Mouse (Mus musculus) left cerebral cortex, adult 2 months (tissue): ENCODE measurements around the gene Stx8. TPM values are rescaled to one million over a fixed set of nuclear protein-coding genes. Genes with fewer than 3 reads are reported as not detected.

ENCODE experiments used
- DNase-seq, 2 experiments: peaks; one replicate each; pipeline ENCODE4 v3.0.0; 2021 to 2022; ENCODE audit warnings: low spot score in 2 of 2, mixed read lengths in 1 of 2; ENCODE audit errors: extremely low spot score in 1 of 2
- H3K27ac ChIP-seq: fragments of 200-600 bp; 2 replicates; pipeline ENCODE4 v1.8.1; 2022
- H3K4me3 ChIP-seq: fragments of 200-600 bp; 2 replicates; pipeline ENCODE4 v1.8.1; 2022
- CTCF ChIP-seq: fragments of 200-600 bp; IDR thresholded peaks from 2 replicates; pipeline ENCODE4 v1.8.1; 2022; ENCODE audit warnings: antibody characterized with exemption, mild to moderate bottlenecking, moderate library complexity
- intact Hi-C: fragments of 180-260 bp; cut with DNase I; formaldehyde crosslinking; loops from one replicate; pipeline ENCODE4 v1.15.1; 2025
- long read RNA-seq, 2 experiments: library from polyadenylated mRNA; stranded (forward); transcript quantifications; one replicate each; pipeline ENCODE4 v2.0.0; 2021; ENCODE audit warnings: borderline mapping rate in 2 of 2
- total RNA-seq, 2 experiments: library from RNA; stranded (reverse); gene quantifications; 2 replicates each; pipeline ENCODE4 v1.2.3; 2021

Stx8 gene
- total RNA-seq, result 10 to 100 TPM; 36.4 to 42.7 TPM
- long read RNA-seq, experiment 1, full-length matches to known transcripts, result 10 of 14 reads
- long read RNA-seq, experiment 1, partial matches to known transcripts, result 1 of 14 reads
- long read RNA-seq, experiment 1, other reads (novel, unspliced or antisense), result 3 of 14 reads
- long read RNA-seq, experiment 2, full-length matches to known transcripts, result 4 of 7 reads
- long read RNA-seq, experiment 2, partial matches to known transcripts, result 1 of 7 reads
- long read RNA-seq, experiment 2, other reads (novel, unspliced or antisense), result 2 of 7 reads

- DNase-seq, result peak; percentile 92 to 95
- Histone ChIP-seq H3K27ac (peak within 1 kb of the TSS; percentile 76), H3K4me3 (peak within 1 kb of the TSS; percentile 87)
- TF ChIP-seq CTCF, result no peak
- intact Hi-C loops, result no loop called here
Measured at GRCm38 (mm10) chr11:67965905-67966878, at the start of gene Stx8. TSS of gene Stx8 (plus strand) at chr11:67966193.

- H3K4me3 ChIP-seq, result no peak overlapping the region
- no peak for DNase-seq
- intact Hi-C loops, result no loop called here
- H3K27ac ChIP-seq, result no peak overlapping the region
- no peak for TF ChIP-seq CTCF
Measured at GRCm38 (mm10) chr11:67917126-67917525, 48.9 kb upstream of the Stx8 start.

GRCm38 (mm10) chr11:67919593-67919992, 46.4 kb upstream of the Stx8 start:
- no peak for TF ChIP-seq CTCF
- intact Hi-C loops, result no loop called here
- DNase-seq, result no peak
- Histone ChIP-seq H3K27ac (no peak overlapping the region), H3K4me3 (no peak overlapping the region)

- DNase-seq, result no peak
- Histone ChIP-seq H3K4me3 (peak overlapping the region; percentile 79; the same call in 1 of the 2 replicates), H3K27ac (no peak overlapping the region)
- intact Hi-C loops, result loop anchor here (2.0 kb wide), 1 partner anchor 22 kb away; no protein-coding TSS in a partner anchor
- no peak for TF ChIP-seq CTCF
Measured at GRCm38 (mm10) chr11:67920226-67920960, 45.6 kb upstream of the Stx8 start.

- no peak; the same call in 1 of the 2 replicates for TF ChIP-seq CTCF
- intact Hi-C loops, result loop anchor here (2.0 kb wide), 1 partner anchor 22 kb away; no protein-coding TSS in a partner anchor
- H3K4me3 ChIP-seq, result peak overlapping the region; percentile 79
- peak overlapping the region; percentile 80 for H3K27ac ChIP-seq
- peak; percentile 14 to 37 for DNase-seq
Measured at GRCm38 (mm10) chr11:67921091-67921826, 44.7 kb upstream of the Stx8 start.

- H3K4me3 ChIP-seq, result peak within 1 kb of the TSS; percentile 79
- TF ChIP-seq CTCF, result no peak; the same call in none of the 2 replicates
- DNase-seq, result peak; percentile 18 to 32
- intact Hi-C loops, result loop anchor here (2.0 kb wide), 1 partner anchor 23 kb away; no protein-coding TSS in a partner anchor
- H3K27ac ChIP-seq, result peak within 1 kb of the TSS; percentile 80
Measured at GRCm38 (mm10) chr11:67921827-67922754, 43.9 kb upstream of the Stx8 start, which contains the start of gene Usp43. TSS of gene Usp43 (minus strand) at chr11:67922153.

GRCm38 (mm10) chr11:67922755-67923125, 43.3 kb upstream of the Stx8 start:
- Histone ChIP-seq H3K27ac (peak overlapping the region; percentile 80; the same call in 1 of the 2 replicates), H3K4me3 (peak overlapping the region; percentile 79)
- TF ChIP-seq CTCF, result peak; percentile 14
- intact Hi-C loops, result no loop called here
- peak; percentile 42 to 59 for DNase-seq

GRCm38 (mm10) chr11:67923720-67924119, 42.3 kb upstream of the Stx8 start:
- intact Hi-C loops, result no loop called here
- Histone ChIP-seq H3K4me3 (no peak overlapping the region), H3K27ac (no peak overlapping the region)
- DNase-seq, result no peak
- peak; percentile 31 for TF ChIP-seq CTCF

- DNase-seq, result peak in 1 of 2 experiments; percentile 33
- no peak for TF ChIP-seq CTCF
- no peak overlapping the region for H3K4me3 ChIP-seq
- H3K27ac ChIP-seq, result peak overlapping the region; percentile 53
- intact Hi-C loops, result loop anchor here (1.0 kb wide), 1 partner anchor 37 kb away; no protein-coding TSS in a partner anchor
Measured at GRCm38 (mm10) chr11:67925000-67925399, 41.0 kb upstream of the Stx8 start.
